Mouse (Mus musculus): Measurements from ENCODE around the gene Zfp366. TPM values are rescaled to one million over a fixed set of nuclear protein-coding genes. Genes with fewer than 3 reads are reported as not detected.

The Zfp366 gene
- total RNA-seq, 1 experiment from 2014 or later, result 6.7 TPM

DNA sequence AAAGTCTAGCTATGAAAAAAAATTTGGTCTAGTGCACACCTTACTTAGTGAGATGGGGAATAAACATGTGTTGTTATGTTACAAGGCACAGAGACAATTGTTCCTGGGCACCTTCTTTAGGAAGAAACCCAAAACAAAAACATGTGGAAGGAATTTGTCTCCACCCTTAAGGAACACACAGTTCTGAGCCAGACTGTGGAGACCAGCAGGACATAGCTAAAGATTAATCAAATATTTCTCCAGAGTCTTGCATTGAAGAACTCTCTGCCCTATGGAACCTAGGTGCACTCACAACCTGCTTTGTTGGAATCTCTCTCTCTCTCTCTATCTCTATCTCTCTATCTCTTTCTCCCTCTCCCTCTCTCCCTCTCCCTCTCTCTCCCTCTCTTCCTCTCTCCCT is 69.6 kb downstream of the Zfp366 start:
- no peak for DNase-seq

DNA sequence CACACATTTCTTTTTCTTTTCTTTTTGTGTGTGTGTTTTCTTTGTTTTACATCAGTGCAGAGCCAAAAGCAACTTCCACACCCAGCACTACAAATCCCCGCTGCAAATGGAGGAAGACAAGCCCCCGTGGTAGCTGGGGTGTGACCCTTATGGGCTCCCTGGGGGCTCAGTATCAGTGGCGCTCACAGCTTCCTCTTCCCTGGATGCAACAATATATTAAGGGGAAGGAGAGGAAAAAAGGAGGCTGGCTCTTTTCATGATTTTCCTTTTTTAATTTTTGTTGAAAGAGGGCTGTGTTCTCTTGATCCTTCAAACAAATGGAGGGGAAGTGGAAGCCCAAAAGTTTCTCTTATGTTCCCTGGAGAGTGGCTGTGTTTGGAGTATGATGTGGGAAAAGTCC is 70.2 kb downstream of the Zfp366 start:
- no peak for DNase-seq

DNA sequence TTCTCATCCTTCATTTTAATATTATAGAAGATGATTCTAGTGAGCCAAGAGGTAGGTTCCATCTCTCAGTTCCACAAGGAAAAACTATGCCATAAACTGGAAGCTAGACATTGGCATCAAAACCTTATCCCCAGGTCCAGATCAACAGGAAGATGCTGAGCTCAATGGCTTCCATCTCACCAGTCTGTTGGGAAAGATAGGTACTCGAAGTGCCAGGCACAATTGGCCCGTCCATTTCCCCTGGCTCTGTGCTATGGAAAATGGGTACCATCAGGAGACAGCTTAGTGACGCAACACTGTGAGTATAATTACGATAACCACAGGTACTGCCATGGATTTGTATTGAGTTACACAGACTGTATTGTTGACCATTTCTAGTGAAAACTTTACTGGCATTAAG is 72.3 kb downstream of the Zfp366 start:
- no peak for DNase-seq

DNA sequence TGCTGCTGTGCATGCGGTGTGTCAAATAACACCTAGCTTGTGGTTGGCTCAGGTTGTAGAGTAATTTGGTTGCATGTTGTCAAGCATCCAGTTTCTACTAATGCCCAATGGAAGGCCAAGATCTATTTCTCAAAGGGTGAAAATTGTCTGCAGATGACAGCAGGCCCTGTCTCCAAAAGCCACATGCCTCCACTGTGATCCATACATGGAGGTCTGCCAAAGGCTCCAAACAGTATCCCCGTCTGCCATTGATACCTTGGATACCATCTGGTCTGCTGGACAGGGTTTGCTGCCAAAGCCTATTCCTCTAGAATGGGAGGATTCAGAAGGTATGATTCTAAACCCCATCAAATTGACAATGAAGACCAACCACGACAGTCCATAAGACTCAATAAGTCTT is 74.1 kb downstream of the Zfp366 start:
- DNase-seq, result no peak

DNA sequence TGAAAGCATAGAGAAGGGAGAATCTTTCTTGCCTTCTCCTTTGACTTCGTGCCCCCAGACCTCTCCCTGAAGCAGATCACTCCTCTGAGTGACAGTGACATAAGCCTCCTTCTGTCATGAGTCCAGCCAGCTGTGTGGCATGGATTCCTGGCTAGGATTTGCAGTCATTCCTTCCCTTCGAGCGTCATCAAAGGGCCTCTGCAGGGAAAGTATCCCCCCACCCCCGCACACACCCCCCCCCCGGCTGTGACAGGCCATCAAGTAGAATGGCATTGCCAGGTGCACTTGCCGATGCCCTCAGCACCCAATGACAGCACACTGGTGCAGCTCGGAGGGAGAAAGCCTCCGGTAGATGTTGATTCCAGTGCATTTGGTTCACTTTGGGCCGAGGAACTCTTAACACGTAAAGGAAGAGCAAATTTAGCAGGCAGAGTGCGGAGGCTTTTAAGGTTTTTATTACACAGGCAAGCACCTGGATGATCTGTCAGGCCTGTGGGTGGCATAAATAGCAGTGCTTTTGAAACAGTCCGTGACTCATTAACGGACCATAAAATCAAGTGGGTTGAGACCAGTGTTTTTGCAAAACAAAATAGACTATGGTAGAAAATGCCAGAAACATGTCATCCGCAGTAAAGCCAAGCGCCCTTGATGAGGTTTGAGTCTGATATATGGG is 75.0 kb downstream of the Zfp366 start:
- no peak for DNase-seq

DNA sequence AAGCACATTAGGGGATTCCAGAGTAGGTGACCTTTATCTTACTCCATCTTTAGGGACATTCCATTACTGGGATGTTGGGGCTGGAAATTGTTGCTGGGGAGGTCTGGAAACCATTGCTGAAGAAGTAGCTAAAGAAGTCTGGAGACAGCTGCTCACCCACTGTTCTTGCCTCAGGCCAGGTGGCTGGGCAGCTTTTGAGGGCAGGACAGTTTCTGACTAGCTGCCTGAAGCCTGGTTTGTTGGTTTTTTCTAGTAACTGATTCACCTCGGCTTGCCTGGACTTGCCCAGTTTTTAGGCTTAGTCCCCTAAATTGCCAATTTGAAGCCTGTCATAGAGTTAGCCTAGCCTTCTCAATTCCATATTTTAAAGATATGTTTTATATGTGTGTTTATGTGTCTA is 77.8 kb downstream of the Zfp366 start:
- DNase-seq, result no peak

DNA sequence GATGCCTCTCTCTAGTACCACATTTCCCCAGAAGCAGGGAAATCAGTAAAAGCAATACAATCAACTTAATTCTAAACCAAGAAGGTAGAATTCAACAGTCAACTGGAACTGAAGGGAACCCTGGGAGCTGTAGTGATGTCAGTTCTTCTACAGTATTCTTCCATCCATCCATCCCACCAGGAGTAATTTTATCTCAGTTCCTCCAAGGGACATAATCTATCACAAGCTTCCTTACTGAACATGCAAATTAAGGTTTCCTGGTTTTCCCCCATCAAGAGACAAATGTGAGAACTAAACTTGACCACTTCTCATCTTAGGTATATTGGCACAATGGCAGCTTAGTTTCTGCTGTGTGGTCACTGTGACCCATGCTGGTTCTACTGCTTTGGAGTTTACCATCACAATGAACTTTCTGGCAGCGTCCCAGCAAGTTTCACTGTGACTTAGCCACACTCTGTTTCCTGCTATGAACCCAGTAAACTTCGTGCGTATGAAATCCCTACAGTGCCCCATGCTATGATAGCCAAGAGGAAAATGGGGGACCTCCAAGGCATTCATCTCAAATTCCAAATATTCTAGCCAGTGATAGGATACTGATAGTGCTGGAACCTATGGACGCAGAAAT is 78.6 kb downstream of the Zfp366 start:
- DNase-seq, result no peak

DNA sequence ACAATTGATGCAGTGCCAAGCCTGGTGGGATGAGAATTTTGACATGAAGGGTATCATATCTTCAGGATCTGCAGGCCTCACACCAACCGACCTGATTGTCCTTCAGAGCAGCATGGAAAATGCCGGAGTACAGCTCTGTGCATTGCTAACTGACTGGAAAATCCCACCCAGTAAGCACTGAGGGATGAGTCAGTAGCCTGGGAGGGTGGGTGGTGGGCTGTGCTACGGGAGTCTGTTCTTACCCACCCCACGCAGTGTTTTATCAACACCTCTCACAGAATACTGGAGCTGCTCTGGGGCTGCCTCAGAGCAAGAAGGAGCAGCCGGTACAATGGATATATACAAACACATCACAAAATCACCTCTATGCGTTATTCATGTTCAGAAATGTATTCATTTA is 79.9 kb downstream of the Zfp366 start:
- DNase-seq, result no peak

DNA sequence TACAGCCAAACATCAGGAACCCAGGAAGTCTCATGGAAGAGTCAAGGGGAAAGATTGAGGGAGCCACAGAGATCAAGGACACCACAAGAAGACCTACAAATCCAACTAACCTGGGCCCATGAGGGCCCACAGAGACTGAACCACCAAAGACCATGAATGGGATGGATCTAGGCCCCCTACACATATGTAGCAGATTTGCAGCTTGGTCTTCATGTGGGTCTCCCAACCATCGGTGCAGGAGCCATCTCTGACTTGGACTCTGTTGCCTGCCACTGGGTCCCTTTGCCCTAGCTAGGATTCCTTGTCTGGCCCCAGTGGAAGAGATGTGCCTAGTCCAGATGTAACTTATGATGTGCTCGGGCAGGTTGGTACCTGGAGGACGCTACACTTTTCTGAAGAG is 87.4 kb downstream of the Zfp366 start:
- DNase-seq, result no peak

DNA sequence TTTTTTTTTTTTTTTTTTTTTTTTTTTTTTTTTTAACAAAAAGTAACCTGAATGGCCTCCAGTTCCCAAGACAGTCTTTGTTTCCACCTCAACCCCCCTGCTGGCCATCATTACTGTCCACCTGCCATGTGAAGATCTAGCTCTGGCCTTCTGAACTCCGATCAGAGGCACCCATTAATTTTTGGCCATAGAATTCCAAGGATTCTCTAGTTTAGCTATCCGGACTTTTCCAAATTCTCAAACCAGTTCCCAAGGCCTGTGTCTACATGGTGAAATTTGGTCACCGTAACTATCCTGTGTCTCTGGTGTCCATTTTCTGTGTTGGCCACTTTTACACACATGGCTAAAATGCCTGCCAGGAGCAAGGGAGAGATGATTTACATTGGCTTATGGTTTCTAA is 92.9 kb downstream of the Zfp366 start:
- no peak for DNase-seq

DNA sequence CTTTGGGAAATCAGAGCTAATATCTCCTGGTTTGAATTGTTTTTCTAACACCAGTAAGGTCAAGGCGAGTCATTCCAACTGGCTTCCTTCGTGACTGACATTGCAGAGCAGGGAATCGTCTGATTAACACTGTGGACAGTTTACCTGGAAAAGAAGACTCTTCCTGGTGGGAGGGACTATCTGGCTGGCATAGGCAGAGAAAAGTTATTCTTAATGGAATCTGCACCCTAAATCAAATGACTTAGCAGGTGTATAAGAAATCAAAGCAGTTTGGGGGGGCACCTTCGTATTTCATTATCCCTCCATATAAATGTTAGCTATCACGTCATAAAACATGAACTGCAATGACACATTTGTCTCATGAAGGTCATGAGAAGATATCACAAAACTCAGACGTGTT is 93.9 kb downstream of the Zfp366 start:
- no peak for DNase-seq

DNA sequence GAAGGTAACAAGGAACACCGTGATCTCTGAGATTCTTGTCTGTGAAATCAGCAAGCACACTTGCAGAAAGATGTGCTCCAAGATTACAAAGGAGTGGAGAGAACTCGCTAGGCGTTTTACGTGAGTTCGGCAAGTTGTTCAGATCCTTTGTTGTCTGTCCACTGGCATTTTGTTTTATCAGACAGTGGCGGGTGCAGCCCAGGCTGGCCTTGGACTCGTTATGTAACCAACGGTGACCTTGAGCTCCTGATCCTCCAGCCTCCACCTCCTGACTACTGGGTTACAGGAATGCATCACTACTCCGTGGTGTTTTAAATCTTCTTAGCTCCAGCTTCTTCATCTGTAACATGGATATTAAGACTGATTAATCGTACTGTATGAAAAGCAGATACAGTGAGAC is 94.7 kb downstream of the Zfp366 start:
- peak; percentile 71 for DNase-seq

DNA sequence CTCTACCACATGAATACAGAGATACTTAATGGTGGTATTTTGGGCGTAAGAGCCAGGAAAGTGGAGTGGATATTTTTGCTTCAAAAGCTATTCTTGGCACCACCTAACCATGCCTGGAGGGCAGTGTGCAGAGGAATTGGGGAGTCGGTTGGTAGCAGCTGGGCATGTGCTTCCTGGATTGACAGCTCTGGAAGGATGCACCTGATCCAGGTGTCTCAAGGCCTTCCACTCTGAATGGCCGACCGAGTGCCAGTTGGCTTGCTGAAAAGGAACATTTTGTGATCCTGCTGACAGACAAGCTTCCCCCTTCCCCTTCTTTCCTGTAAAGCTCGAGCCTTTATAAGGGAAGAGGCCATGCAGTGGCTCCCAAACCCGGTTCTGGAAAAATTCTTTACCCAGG is 98.3 kb downstream of the Zfp366 start:
- DNase-seq, result no peak

DNA sequence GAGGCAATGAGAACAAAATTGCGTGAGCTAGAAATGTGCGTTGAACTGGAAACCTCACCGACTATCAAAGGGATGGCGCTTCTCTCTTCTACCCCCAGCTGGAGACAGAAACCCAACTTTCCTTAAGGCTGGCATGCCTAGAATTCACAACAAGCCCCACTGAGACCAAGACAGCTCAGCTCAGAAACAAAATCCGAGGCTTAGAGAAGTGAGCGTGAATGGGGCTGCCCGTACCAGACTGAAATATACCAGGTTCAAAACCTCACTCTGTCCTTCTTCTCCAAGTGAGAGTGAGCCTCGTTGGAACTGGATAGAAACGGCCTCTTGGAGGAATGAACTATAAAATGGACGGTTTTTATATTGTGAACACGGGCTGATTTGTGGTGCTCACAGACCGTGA is 99.3 kb downstream of the Zfp366 start:
- no peak for DNase-seq

DNA sequence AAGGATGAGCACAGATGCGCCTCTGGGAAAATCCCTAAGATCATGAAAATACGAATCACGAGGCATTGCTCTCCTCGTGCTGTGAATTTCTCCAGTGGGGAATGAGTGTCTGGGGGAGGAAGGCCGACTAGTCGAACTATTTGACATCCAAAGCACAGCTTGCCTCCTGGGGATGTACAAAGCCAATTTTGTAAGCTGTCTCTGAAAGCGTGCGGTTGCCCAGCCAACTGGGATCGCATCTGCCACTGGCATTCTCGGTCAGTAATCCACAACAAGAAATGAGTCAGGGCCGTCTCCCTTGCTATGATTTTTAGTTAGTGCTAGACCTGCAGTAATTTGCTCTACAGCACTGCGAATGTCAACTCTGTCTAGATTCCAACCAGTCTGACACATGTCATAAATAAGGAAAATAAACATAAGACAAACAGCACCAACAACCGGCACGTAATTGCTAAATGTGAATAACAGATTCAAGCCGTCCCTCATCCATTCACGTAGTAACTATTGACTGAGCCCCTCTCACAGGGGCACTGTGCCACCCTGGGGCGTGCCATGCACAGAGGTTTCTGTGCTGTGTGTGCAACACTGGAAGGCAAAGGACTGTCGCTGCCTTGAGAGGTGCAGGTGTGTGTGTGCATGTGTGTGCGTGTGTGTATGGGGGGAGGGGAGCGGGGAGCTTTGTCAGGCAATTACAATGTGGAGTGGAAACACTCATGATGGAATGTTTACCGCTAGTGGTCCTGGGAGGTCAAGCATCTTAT is 100.0 kb downstream of the Zfp366 start:
- no peak for DNase-seq

DNA sequence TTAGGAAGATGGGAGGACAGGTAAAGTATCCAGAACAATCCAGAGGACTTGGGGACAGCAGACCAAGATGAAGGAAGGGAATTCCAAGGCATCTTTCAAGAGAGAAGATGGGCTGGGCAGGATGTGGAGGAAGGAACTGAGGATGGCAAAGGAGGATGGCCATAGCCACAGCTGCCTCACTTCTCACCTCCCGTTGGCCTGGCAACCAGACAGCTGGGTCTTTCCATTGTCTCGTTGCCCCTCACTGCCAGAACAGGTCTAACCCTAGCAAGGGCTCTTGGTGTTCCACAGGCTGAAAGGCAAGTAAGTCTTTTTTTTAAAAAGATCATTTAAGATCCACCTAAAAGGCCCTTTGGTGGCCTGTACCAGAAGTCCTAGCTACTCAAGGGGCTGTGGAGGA is 100.6 kb downstream of the Zfp366 start:
- DNase-seq, result no peak

DNA sequence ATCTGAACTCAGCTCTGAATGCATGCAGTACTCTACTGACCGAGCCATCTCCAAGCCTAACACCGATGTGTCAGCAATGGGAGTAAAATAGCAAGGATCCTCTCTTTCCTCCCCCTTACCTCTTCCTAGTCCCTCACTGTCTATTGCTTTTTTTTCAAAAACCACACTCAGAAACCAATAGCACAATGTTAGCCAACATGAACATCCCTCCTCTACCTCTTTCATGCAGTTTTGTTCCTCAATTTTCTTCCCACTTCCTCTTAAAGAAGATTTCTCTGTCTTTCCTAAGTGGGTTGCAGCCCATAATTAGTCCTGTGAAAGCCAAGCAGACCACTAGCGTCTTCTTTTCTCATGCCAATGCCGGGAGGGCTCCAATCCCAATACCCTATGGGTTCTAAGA is 102.6 kb downstream of the Zfp366 start:
- DNase-seq, result no peak

DNA sequence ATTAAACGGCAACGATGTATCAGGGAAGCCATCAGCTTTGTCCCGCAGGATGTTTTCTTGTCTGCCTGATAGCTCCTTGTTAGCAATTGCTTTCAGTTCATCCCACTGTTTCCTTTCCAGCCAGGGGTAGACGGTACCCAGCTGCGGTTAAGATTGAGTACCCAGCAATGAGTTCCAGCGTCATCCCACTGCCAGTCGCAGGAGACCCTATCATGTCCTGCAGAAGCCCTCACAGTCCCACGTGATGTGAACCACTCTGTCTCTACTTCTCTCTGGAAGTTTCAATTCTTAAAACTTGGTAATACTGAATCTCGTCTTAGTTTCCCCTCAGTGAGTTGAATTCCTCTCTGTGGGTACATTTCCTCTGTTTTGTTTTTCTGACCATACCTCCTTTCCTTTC is 103.2 kb downstream of the Zfp366 start:
- no peak for DNase-seq

DNA sequence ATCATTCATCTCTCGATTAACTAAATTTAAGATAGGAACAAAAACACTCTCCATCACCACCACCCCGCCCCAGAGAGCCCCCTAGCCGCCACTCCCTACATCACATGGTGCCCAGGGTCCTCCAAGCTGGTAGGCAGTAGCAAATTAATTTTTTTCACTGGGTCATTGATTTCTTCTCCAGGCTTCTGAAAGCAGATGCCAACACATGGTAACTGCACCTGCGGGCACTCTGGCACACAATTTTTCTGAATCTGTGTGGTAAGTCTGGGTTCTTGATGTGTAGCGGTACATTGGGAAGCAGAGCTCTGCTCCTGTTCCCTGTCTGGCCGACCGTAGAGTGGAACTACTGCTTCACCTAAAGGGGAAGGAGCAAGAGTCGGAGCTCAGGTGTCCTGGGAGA is 106.1 kb downstream of the Zfp366 start:
- no peak for DNase-seq

DNA sequence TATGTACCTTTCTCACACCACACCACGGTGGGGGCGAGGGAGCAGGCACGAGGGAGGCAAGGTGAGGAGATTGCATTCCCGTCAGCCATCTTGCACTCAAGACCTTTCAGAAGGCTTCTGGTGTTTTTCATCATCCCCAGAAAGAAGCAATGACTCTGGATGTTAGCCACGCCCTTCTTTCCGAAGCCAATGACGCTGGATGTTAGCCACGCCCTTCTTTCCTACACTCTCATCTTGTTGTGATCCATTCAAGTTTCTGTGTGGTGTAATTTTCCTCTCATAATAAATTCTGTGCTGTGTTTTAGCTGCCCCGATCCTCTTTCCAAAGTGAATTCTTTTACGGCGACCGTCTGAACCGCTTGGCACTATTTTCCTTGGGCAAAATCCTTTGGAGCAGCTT is 109.6 kb downstream of the Zfp366 start:
- no peak for DNase-seq

DNA sequence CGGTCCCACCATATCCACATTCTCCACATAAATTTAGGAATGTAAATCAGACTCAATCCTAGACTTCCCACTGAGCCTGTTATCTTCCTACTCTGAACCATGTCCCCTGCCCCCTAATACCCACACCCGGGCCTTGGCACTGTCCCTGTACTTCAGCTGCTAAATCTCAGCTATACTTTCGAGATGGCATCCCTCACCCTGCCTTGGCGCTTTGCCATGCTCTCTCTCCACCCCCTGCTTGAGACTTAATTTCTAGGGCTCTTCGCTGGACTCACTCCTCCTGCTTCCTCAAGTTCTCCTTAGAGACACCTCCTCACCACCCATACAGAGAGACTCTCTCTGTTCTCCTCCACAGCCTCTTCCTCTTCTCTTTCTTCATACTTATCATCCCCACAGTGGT is 115.3 kb downstream of the Zfp366 start:
- no peak for DNase-seq

All from adrenal gland, postnatal 25 days (tissue).